Mouse (Mus musculus) neural tube, embryonic 15.5 days (tissue): Measurements from ENCODE around the gene Sult5a1. TPM values are rescaled to one million over a fixed set of nuclear protein-coding genes. Genes with fewer than 3 reads are reported as not detected.

Experiments used
- ATAC-seq: fragments of 200-750 bp; cut with Nextera tagmentation; 2 replicates; pipeline ENCODE4 v1.8.0; 2017; ENCODE audit warnings: mild to moderate bottlenecking, moderate TSS enrichment, moderate library complexity; ENCODE audit not compliant: low FRiP score
- H3K27ac ChIP-seq: fragments of 300-500 bp; sonication (generic); replicated peaks from 2 replicates; pipeline ENCODE4 v1.5.1; 2015; ENCODE audit warnings: mild to moderate bottlenecking, inconsistent platforms
- H3K27me3 ChIP-seq: fragments of 300-500 bp; sonication (generic); replicated peaks from 2 replicates; pipeline ENCODE4 v1.6.1; 2015; ENCODE audit warnings: inconsistent platforms
- H3K36me3 ChIP-seq: fragments of 300-500 bp; sonication (generic); 2 replicates; pipeline ENCODE4 v1.6.1; 2015; ENCODE audit warnings: inconsistent platforms
- H3K4me1 ChIP-seq: fragments of 300-500 bp; sonication (generic); 2 replicates; pipeline ENCODE4 v1.6.1; 2015; ENCODE audit warnings: inconsistent platforms
- H3K4me2 ChIP-seq: fragments of 300-500 bp; sonication (generic); 2 replicates; pipeline ENCODE4 v1.6.1; 2015; ENCODE audit warnings: inconsistent platforms, mild to moderate bottlenecking, moderate library complexity
- H3K4me3 ChIP-seq: fragments of 300-500 bp; sonication (generic); replicated peaks from 2 replicates; pipeline ENCODE4 v1.5.1; 2015; ENCODE audit warnings: mild to moderate bottlenecking, inconsistent platforms
- H3K9ac ChIP-seq: fragments of 300-500 bp; sonication (generic); replicated peaks from 2 replicates; pipeline ENCODE4 v1.6.1; 2015; ENCODE audit warnings: mild to moderate bottlenecking, inconsistent platforms
- H3K9me3 ChIP-seq: fragments of 300-500 bp; sonication (generic); replicated peaks from 2 replicates; pipeline ENCODE4 v1.6.1; 2016; ENCODE audit warnings: inconsistent platforms
- WGBS: fragments of 180-500 bp; shearing (Covaris S2); methylation state at CpG from one replicate; pipeline ENCODE4 v1.1.7; 2015; ENCODE audit warnings: mixed read lengths; 5-methylcytosine and 5-hydroxymethylcytosine counted together
- polyA plus RNA-seq: library from polyadenylated mRNA; unstranded; fragments of >200 nt; fragmentation: Nextera tagmentation; extraction: Ambion mirVana; gene quantifications from 2 replicates; pipeline ENCODE4 v1.2.1, GENCODE M21; 2015

The Sult5a1 gene
- polyA plus RNA-seq, 1 experiment from 2014 or later, result 2.2 TPM

- no peaks in the 10 kb centered on the region for H3K27me3 ChIP-seq
- H3K9ac ChIP-seq, result no peak overlapping the region
- ATAC-seq, result no peak
- WGBS, result 70% methylated on average over 3 of the region's 3 CpGs
- H3K4me3 ChIP-seq, result no peak overlapping the region
- H3K27ac ChIP-seq, result no peak overlapping the region
- no peak overlapping the region for H3K4me2 ChIP-seq
- H3K9me3 ChIP-seq, result no peaks in the 10 kb centered on the region; the same call in 1 of the 2 replicates
- H3K36me3 ChIP-seq, result no peaks in the 10 kb centered on the region
- H3K4me1 ChIP-seq, result no peaks in the 10 kb centered on the region
Observed at GRCm38 (mm10) chr8:123181391-123181790, 23.3 kb upstream of the Sult5a1 start.

- no peaks in the 10 kb centered on the region for H3K9me3 ChIP-seq
- ATAC-seq, result no peak
- 80% methylated on average over 9 of the region's 9 CpGs for WGBS
Observed at GRCm38 (mm10) chr8:123156070-123156773, 1.9 kb downstream of the Sult5a1 start.

GRCm38 (mm10) chr8:123155177-123155576 lies 2.9 kb downstream of the Sult5a1 start:
- Histone ChIP-seq H3K36me3 (no peaks in the 10 kb centered on the region), H3K4me2 (no peak overlapping the region), H3K4me3 (no peak overlapping the region), H3K27me3 (no peaks in the 10 kb centered on the region), H3K9ac (no peak overlapping the region), H3K27ac (no peak overlapping the region), H3K4me1 (no peaks in the 10 kb centered on the region), H3K9me3 (no peaks in the 10 kb centered on the region)
- no peak for ATAC-seq
- WGBS, result 82% methylated on average over 5 of the region's 5 CpGs

More at GRCm38 (mm10) chr8:123156070-123156773, 1.9 kb downstream of the Sult5a1 start:
- Histone ChIP-seq H3K4me2 (no peak overlapping the region), H3K4me1 (no peaks in the 10 kb centered on the region), H3K27ac (no peak overlapping the region), H3K4me3 (no peak overlapping the region), H3K9ac (no peak overlapping the region), H3K27me3 (no peaks in the 10 kb centered on the region), H3K36me3 (no peaks in the 10 kb centered on the region)

- Histone ChIP-seq H3K4me1 (no peaks in the 10 kb centered on the region), H3K9ac (no peak overlapping the region), H3K4me3 (no peak overlapping the region), H3K27me3 (no peaks in the 10 kb centered on the region), H3K36me3 (no peaks in the 10 kb centered on the region), H3K9me3 (no peaks in the 10 kb centered on the region), H3K4me2 (no peak overlapping the region), H3K27ac (no peak overlapping the region)
- 68% methylated on average over 9 of the region's 9 CpGs for WGBS
- ATAC-seq, result no peak
Observed at GRCm38 (mm10) chr8:123150737-123151171, 7.4 kb downstream of the Sult5a1 start.

- Histone ChIP-seq H3K4me2 (no peak overlapping the region), H3K9ac (no peak overlapping the region), H3K4me1 (peaks cover 3% of the 10 kb centered on the region; the same call in 1 of the 2 replicates), H3K27me3 (no peaks in the 10 kb centered on the region), H3K27ac (no peak overlapping the region), H3K9me3 (no peaks in the 10 kb centered on the region), H3K36me3 (no peaks in the 10 kb centered on the region), H3K4me3 (no peak overlapping the region)
- no peak for ATAC-seq
- 86% methylated on average over 7 of the region's 7 CpGs for WGBS
Observed at GRCm38 (mm10) chr8:123146390-123146789, 11.7 kb downstream of the Sult5a1 start.

GRCm38 (mm10) chr8:123145279-123145678 lies 12.8 kb downstream of the Sult5a1 start:
- 68% methylated on average over 6 of the region's 6 CpGs for WGBS
- no peak overlapping the region for H3K9ac ChIP-seq
- no peaks in the 10 kb centered on the region for H3K27me3 ChIP-seq
- H3K4me3 ChIP-seq, result no peak overlapping the region
- ATAC-seq, result no peak
- peaks cover 3% of the 10 kb centered on the region; the same call in 1 of the 2 replicates for H3K4me1 ChIP-seq
- no peak overlapping the region for H3K27ac ChIP-seq
- H3K36me3 ChIP-seq, result no peaks in the 10 kb centered on the region
- H3K9me3 ChIP-seq, result no peaks in the 10 kb centered on the region
- H3K4me2 ChIP-seq, result no peak overlapping the region

- no peak for ATAC-seq
- Histone ChIP-seq H3K27ac (0 out of 2 replicates have a peak overlapping the region, but pooled peaks have one; percentile 18), H3K27me3 (no peaks in the 10 kb centered on the region), H3K9ac (no peak overlapping the region), H3K9me3 (no peaks in the 10 kb centered on the region), H3K4me2 (no peak overlapping the region), H3K36me3 (no peaks in the 10 kb centered on the region), H3K4me1 (peaks cover 12% of the 10 kb centered on the region), H3K4me3 (no peak overlapping the region)
- 74% methylated on average over 14 of the region's 14 CpGs for WGBS
Observed at GRCm38 (mm10) chr8:123141741-123142462, 16.2 kb downstream of the Sult5a1 start.

GRCm38 (mm10) chr8:123138741-123139140 lies 19.4 kb downstream of the Sult5a1 start:
- no peaks in the 10 kb centered on the region for H3K27me3 ChIP-seq
- H3K9me3 ChIP-seq, result no peaks in the 10 kb centered on the region
- WGBS, result 65% methylated on average over 4 of the region's 4 CpGs
- ATAC-seq, result no peak
- no peak overlapping the region for H3K27ac ChIP-seq
- H3K4me2 ChIP-seq, result no peak overlapping the region
- H3K4me3 ChIP-seq, result no peak overlapping the region
- peaks cover 27% of the 10 kb centered on the region for H3K4me1 ChIP-seq
- no peaks in the 10 kb centered on the region for H3K36me3 ChIP-seq
- H3K9ac ChIP-seq, result no peak overlapping the region

GRCm38 (mm10) chr8:123137645-123138077 lies 20.5 kb downstream of the Sult5a1 start:
- 0% methylated on average over 2 of the region's 2 CpGs for WGBS
- H3K9ac ChIP-seq, result no peak overlapping the region
- H3K4me3 ChIP-seq, result no peak overlapping the region
- no peak overlapping the region; the same call in 1 of the 2 replicates for H3K27ac ChIP-seq
- H3K4me1 ChIP-seq, result peaks cover 27% of the 10 kb centered on the region
- H3K4me2 ChIP-seq, result no peak overlapping the region
- no peaks in the 10 kb centered on the region for H3K36me3 ChIP-seq
- no peaks in the 10 kb centered on the region for H3K9me3 ChIP-seq
- H3K27me3 ChIP-seq, result no peaks in the 10 kb centered on the region
- ATAC-seq, result no peak; the same call in 1 of the 2 replicates

- no peak overlapping the region for H3K4me3 ChIP-seq
- no peak overlapping the region for H3K27ac ChIP-seq
- H3K27me3 ChIP-seq, result no peaks in the 10 kb centered on the region
- no peak overlapping the region for H3K9ac ChIP-seq
- peaks cover 24% of the 10 kb centered on the region for H3K4me1 ChIP-seq
- no peaks in the 10 kb centered on the region for H3K9me3 ChIP-seq
- H3K36me3 ChIP-seq, result no peaks in the 10 kb centered on the region
- H3K4me2 ChIP-seq, result no peak overlapping the region
- WGBS, result 82% methylated on average over 9 of the region's 9 CpGs
- no peak for ATAC-seq
Observed at GRCm38 (mm10) chr8:123136287-123136686, 21.8 kb downstream of the Sult5a1 start.

GRCm38 (mm10) chr8:123135806-123136205 lies 22.3 kb downstream of the Sult5a1 start:
- peak overlapping the region; percentile 25 for H3K4me2 ChIP-seq
- peaks cover 24% of the 10 kb centered on the region for H3K4me1 ChIP-seq
- H3K9ac ChIP-seq, result no peak overlapping the region
- H3K27ac ChIP-seq, result peak overlapping the region; percentile 39
- 51% methylated on average over 9 of the region's 9 CpGs for WGBS
- no peak overlapping the region for H3K4me3 ChIP-seq
- 0 out of 2 replicates have a peak, but pooled peaks have one; percentile 7 for ATAC-seq
- no peaks in the 10 kb centered on the region for H3K36me3 ChIP-seq
- no peaks in the 10 kb centered on the region for H3K27me3 ChIP-seq
- H3K9me3 ChIP-seq, result no peaks in the 10 kb centered on the region

GRCm38 (mm10) chr8:123135406-123135805 lies 22.7 kb downstream of the Sult5a1 start:
- Histone ChIP-seq H3K4me2 (peak overlapping the region; percentile 25), H3K27ac (peak overlapping the region; percentile 39), H3K9me3 (no peaks in the 10 kb centered on the region), H3K27me3 (no peaks in the 10 kb centered on the region), H3K36me3 (no peaks in the 10 kb centered on the region), H3K4me1 (peaks cover 24% of the 10 kb centered on the region), H3K9ac (no peak overlapping the region), H3K4me3 (no peak overlapping the region)
- 11% methylated on average over 7 of the region's 7 CpGs for WGBS
- ATAC-seq, result peak; percentile 80; the same call in 1 of the 2 replicates
